Mouse (Mus musculus) kidney, adult 9 months (tissue): ENCODE data around the gene Syne2.

Source experiments
- DNase-seq: peaks from one replicate; pipeline ENCODE4 v3.0.0; 2022

Syne2 gene

GRCm38 (mm10) chr12:76054653-76055052 is 236.7 kb downstream of the Syne2 start:
- DNase-seq: peak; percentile 34

GRCm38 (mm10) chr12:76063001-76063400 is 245.1 kb downstream of the Syne2 start:
- DNase-seq: no peak

- no peak for DNase-seq
Measured at GRCm38 (mm10) chr12:76070386-76070785, 252.5 kb downstream of the Syne2 start.

GRCm38 (mm10) chr12:76071935-76072849 is 254.3 kb downstream of the Syne2 start:
- DNase-seq: peak; percentile 19

- DNase-seq: no peak
Measured at GRCm38 (mm10) chr12:76073066-76073826, 255.3 kb downstream of the Syne2 start.

GRCm38 (mm10) chr12:76073981-76074380 is 256.0 kb downstream of the Syne2 start:
- DNase-seq: no peak

- DNase-seq: no peak
Measured at GRCm38 (mm10) chr12:76080876-76081556, 263.1 kb downstream of the Syne2 start.

- DNase-seq: no peak
Measured at GRCm38 (mm10) chr12:76081557-76082211, 263.8 kb downstream of the Syne2 start.

GRCm38 (mm10) chr12:76085066-76085465 is 267.1 kb downstream of the Syne2 start:
- no peak for DNase-seq

GRCm38 (mm10) chr12:76085956-76086905 is 268.3 kb downstream of the Syne2 start:
- DNase-seq: peak; percentile 57

GRCm38 (mm10) chr12:76087025-76087424 is 269.1 kb downstream of the Syne2 start:
- DNase-seq: no peak

- no peak for DNase-seq
Measured at GRCm38 (mm10) chr12:76092789-76093466, 275.0 kb downstream of the Syne2 start.

- no peak for DNase-seq
Measured at GRCm38 (mm10) chr12:76093613-76094588, 276.0 kb downstream of the Syne2 start.

GRCm38 (mm10) chr12:76095117-76096035 is 277.4 kb downstream of the Syne2 start:
- DNase-seq: no peak

- DNase-seq: no peak
Measured at GRCm38 (mm10) chr12:76102621-76103020, 284.7 kb downstream of the Syne2 start.

GRCm38 (mm10) chr12:76104596-76105351 is 286.8 kb downstream of the Syne2 start:
- DNase-seq: no peak

- no peak for DNase-seq
Measured at GRCm38 (mm10) chr12:76109646-76110405, 291.9 kb downstream of the Syne2 start.
